Mouse (Mus musculus) ES-E14 (cell line): Measurements from ENCODE around the gene Adpgk.

ENCODE experiments used
- MAFK ChIP-seq: IDR thresholded peaks from 2 replicates; pipeline ENCODE4 v1.6.1; 2014; ENCODE audit warnings: mild to moderate bottlenecking, low read depth, low read length, inconsistent platforms; ENCODE audit not compliant: insufficient read depth
- ZC3H11A ChIP-seq: IDR thresholded peaks from 2 replicates; pipeline ENCODE4 v1.6.1; 2012; ENCODE audit warnings: low read depth, mild to moderate bottlenecking, inconsistent platforms, low read length, borderline replicate concordance
- ZNF384 ChIP-seq: IDR thresholded peaks from 2 replicates; pipeline ENCODE4 v1.6.1; 2012; ENCODE audit warnings: low read depth, low read length, inconsistent platforms

DNA sequence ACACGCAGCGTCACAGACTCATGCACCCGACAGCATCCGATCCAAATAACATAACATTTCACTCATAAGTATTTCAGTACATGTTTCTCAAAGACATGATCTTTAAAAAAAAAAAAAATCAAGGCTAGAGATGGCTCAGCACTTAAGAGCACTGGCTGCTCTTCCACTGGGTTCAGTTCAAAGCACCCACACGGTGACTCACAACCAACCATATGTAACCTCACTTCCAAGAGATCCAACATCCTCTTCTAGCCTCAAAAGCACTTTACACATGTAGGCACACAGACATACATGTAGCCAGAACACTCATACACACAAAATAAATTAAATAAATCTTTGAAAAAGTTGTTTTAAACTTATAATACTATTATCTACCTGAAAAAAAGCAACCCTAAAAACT lies 46.5 kb downstream of the Adpgk start:
- TF ChIP-seq MAFK = no peak
- no peak for TF ChIP-seq ZNF384
- no peak for TF ChIP-seq ZC3H11A
